Mouse (Mus musculus) monocyte, adult 5-6 weeks (primary cell): ENCODE measurements around the gene Memo1. TPM values are rescaled to one million over a fixed set of nuclear protein-coding genes. Genes with fewer than 3 reads are reported as not detected.
"Not testable (repeated sequence)": the region's sequence is repeated elsewhere in the genome, so short reads cannot be mapped to it uniquely, and the experiment has no call there.

Experiments used
- ATAC-seq: fragments of 153-309, 156-312 bp; replicated peaks from 2 replicates; pipeline ENCODE4 v1.8.0; 2017; ENCODE audit warnings: mild to moderate bottlenecking; ENCODE audit not compliant: low TSS enrichment, insufficient number of reproducible peaks, severe bottlenecking, poor library complexity, low FRiP score
- total RNA-seq: library from RNA; stranded (forward); fragments of 200-1000, 200-491, 200-594 nt; gene quantifications from 3 replicates; pipeline ENCODE4 v1.2.3, GENCODE M21; 2017

The Memo1 gene
- total RNA-seq, 1 experiment from 2014 or later, result 39.3 TPM

DNA sequence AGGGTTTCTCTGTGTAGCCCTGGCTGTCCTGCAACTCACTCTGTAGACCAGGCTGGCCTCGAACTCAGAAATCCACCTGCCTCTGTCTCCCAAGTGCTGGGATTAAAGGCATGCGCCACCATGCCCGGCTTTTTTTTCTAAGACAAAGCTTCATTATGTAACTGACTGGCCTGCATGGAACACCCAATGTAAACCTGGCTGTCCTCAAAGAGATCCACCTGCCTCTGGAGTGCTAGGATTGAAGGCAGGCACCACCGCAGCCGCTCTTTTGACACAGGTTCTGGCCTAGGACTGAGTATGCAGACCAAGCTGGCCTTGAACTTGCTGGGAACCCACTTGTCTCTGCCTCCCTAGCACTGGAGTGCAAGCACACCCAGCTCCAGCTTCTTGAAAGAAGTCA lies 1.7 kb upstream of the Memo1 start:
- ATAC-seq, result not testable (repeated sequence)

GRCm38 (mm10) chr17:74296076-74296823 lies 929 bp upstream of the Memo1 start:
- no peak for ATAC-seq

DNA sequence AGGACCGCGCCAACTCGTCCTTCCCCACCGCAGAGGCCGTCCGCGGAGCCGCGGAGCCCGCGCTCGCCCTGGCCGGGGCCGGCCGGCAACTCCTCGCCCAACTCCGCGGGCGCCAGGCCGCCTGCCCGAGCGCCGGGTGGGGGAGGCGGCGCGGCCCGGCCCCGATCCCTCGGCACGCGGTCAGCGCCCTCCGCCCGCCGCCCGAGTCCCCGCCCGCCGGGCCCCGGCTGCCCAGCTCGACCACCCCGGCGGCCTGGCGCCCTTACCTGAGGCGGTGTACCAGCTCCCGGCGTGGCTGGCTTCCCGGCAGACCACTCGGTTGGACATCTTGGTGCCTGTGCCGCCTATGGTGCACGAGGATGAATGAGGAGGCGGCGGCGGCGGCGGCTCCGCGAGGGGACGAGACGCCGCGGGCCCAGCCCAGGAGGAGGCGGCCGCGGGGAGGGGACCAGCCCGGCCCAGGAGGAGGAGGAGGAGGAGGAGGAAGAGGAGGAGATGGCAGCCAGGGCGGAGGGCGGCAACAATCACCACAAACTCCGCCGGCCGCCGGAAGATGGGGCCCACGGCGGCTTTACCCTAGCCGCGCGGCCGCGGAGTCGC lies 795 bp downstream of the Memo1 start:
- peak; percentile 79 for ATAC-seq

DNA sequence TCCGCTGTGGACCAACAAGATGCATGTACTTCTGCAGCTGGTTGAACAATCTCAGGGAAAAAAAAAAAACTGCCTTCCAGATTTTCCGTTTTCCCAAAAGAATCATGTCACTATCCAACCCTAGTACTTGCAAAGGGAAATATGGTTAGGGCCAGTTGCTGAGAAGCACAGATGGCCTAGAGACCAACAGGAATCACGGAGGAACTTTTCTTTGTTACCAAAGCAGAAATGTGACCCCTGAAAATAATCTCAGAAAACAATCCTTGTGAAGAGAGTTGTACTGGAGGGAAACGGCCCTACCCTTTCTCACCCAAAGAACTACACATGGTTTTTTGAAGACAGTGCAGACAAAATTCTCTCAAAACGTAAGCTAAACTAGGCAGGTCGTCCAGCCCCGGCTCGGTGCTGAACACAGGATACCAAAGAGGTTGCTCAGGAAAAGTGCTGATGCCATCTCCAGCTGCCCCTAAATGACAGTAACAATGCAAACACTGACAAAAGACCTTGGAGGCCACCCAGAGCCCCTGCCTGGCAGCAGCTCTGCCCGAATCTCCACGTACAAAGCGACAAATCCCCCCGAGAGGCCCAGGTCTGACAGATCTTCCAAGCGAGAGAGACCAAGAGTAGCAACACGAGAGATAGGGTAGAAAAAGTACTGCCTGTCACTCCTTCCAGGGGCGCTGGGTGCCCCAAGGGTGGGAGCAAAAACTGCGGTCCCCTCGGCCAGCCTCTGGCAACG lies 1.5 kb downstream of the Memo1 start:
- no peak for ATAC-seq

DNA sequence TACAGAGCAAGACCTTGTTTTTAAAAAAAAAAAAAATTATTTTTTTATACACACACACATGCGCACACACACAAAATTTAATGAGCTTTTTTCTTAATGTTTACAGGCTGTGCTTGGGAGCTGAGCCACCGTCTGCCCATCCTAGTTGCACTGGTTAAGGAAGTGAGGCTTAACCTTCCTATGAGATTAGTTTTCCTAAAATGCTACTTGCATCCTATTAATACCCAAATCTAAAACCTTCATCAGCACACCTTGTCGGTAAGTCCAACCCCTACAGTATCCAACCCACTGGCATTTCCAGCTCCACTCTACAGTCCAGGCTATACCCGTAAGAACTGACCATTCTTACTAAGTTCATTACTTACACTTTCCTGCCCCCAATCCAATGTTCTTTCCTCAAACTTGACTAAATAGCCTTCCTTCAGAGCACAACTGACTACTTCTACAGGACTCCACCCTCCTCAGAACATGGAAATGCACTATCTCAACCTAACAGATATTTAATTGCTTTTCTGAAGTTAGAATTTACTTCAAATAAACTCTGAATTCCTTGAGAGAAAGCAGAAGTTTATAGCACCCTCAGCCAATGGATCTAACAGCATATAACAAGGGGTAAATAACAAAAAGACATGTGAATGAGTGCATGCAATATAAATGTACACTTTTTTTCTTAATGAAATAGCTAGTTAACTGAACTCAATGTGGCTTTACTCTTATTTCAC lies 3.5 kb downstream of the Memo1 start:
- no peak for ATAC-seq

- no peak for ATAC-seq
These were observed 4.5 kb downstream of the Memo1 start for GRCm38 (mm10) chr17:74290869-74291268.

DNA sequence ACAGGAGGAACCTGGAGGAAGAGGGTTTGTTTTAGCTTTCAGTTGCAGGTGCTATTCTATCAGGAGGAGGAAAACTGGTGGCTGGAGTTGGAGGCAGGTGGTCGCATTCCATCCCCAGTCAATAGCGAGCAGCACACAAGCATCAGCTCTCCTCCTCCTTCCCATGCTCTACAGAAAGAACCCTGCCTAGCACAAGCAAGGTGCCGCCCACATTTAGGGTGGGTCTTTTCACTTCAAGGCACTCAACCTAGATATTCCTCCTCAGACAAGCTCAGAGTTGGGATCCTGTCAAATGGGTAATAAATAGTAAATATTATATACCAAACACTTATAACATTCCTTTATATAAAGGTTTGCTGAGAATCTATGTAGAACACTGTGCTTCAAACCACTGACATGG lies 5.1 kb downstream of the Memo1 start:
- ATAC-seq, result no peak

DNA sequence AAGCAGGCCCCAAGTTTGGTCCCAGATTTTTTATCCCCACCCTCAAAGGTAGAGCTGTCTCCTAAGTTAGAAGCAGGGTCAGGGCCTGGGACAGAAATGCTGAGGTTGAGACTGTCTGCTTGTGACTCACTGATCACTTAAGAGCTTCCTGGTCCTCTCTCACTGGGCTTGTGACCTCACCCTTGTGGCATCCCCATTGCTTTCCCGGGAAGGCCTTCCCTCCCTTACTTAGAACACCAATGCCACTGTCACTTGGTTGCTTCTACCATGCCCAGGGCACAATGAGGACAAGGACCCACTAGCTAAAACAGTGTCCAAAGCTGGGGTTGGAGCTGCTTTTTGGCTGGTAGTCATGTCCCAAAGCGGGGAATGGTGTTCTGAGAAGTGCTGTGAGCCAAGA lies 6.7 kb downstream of the Memo1 start:
- no peak for ATAC-seq

- ATAC-seq, result no peak
These were observed 9.1 kb downstream of the Memo1 start for GRCm38 (mm10) chr17:74286140-74286730.

DNA sequence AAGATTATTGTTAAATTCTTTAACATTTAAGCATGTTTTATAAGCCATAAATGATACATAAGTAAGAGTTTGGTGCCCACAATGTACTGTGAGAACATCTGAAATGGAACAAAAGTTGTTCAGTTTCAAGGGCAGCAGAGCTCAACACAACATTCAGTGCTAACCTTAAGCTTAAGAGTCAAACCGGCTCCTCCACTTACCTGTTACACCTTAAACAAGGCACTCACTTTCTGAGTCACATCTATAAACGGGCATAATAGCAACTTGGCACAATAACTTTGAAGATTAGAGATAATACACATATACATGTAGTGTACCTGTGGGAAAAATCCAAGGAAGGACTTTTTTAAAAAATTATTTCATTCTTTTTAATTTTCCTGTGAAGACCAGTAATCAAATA lies 9.6 kb downstream of the Memo1 start:
- no peak for ATAC-seq

DNA sequence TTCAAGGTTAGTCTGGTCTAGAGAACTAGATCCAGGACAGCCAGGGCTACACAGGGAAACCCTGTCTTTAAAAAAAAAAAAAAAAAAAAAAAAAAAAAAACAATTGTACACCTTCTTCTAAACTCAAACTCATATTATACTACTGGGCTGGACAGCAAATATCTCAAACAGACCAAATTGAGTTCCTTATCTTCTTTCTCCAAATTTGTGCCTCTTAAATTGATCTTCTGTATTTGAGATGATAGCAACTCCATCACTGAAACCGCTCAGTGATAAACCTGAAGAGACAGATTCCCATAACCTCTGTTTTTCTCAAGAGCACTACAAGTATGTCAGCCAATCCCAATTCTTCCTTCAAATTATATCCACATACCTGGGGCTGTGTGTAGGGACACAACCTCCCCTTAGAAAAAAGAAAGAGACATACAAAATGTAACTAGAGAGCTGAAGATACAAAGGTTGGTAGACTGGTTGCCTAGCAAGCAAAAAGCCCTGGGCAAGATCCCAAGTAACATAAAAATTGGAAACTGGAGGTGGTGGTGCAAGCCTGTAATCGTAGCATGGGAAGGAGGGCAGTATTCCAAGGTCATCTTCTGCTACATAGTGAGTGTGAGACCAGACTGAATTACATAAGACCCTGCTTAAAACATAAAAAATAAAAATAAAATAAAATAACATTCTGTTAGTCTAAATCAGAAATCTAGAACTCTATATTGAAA lies 10.8 kb downstream of the Memo1 start:
- no peak for ATAC-seq

DNA sequence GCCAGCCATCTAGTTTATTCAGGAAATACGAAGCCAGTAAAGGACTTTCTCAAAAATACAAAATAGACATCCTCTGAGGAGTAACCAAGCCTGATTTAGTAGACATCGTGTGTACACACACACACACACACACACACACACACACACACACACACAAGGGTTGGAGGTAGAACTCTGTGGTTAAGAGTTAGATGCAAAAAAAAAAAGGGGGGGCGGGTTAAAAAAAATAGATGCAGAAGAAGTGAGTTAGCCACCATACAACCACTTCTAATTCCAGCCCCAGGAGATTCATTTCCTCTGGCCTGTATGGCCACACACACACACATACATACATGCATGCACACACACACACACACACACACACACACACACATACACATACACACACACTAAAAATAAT lies 13.3 kb downstream of the Memo1 start:
- no peak for ATAC-seq

DNA sequence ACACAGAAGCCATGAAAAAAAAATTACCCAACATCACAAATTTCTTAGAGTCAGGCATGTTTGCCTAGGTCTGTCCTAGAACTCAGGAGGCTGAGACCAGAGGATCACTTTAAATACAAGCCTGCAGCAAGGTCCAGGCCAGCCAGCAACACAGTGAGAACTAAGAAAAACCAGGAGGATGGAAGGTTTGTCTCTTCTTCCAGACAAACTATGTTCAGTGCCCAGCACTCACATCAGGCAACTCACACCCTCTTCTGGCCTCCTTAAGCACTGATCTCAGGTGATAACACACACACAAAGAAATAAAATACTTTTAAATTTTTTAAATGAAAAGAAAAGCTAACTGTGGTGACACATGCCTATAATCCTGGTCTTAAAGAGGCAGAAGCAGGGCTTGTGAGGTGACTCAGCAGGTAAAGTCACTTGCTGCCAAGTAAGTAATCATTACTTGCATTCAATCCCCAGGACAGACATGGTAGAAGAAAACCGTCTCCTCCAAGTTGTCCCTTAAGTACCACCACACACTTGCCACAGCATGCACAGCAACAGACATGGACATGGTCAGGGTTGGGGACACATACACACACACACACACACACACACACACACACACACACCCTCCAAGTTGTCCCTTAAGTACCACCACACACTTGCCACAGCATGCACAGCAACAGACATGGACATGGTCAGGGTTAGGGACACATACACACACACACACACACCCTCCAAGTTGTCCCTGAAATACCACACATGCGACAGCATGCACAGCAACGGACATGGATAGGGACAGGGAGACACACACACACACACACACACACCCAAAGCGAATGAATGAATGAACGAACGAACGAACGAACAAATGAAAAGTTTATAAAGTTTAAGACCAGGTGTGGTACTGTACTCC lies 16.1 kb downstream of the Memo1 start:
- ATAC-seq, result 0 out of 2 replicates have a peak, but pooled peaks have one; percentile 13

DNA sequence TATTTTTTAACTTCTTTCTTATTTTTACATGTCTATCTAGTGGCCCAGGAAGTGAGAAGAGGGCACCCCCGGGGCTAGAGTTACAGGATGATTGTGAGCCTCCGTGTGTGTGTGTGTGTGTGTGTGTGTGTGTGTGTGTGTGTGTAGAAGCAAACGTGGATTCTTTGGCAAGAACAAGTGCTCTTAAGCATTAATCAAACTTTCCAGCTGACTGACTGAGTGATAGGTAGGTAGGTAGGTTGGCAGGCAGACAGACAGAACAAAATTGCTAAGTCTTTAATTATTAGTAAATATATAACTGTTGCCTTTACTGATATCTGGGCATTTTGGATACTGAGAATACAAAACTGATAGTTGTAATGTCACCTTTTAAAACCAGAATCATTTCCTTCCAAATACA lies 20.9 kb downstream of the Memo1 start:
- no peak for ATAC-seq

DNA sequence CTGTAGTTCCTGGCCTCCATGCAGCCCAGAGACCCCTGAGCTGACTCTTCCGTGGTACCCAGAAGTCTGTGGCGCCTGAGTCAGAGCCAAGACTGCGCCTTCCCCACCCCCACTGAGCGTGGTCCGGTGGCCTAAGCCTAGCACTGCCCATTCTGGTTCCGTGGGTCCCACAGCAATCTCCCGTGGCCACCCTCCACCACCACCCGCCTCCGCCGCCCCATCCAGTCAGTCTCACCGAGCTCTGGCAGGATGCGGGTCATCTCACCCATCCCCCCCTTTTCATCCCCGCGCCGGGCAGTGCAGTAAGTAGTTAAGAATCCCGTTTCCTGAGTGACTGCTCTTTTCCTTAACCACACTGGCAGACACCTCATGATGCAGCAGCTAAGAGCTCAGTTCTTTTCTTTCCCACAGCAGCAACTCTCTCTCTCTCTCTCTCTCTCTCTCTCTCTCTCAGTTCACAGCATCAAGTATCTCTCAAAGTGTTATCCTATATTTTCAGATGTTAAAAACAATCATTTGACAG lies 22.6 kb downstream of the Memo1 start:
- ATAC-seq, result no peak

GRCm38 (mm10) chr17:74271541-74272268 lies 23.6 kb downstream of the Memo1 start:
- ATAC-seq, result no peak

DNA sequence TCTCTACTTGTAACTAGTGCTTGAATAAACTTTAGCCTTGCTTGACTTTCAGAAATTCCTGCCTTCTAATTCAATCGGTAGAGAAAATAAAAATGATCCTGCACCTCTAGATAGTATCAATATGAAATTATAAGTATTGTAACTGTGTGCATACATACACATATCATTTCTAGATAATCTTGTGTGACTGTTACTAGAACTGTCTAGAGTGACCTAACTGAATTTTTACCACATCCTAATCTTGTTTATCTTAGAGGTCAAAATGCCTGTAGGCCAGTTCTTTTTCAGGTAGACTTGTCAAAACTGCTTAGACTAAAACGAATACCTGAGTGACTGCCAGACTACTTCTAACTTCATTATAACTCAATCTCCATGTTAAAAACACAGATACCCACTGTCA lies 25.1 kb downstream of the Memo1 start:
- no peak for ATAC-seq
